Mouse (Mus musculus): ENCODE measurements around the gene Tpm1. TPM values are rescaled to one million over a fixed set of nuclear protein-coding genes. Genes with fewer than 3 reads are reported as not detected.

Gene Tpm1
- total RNA-seq, 1 experiment: 860 TPM

DNA sequence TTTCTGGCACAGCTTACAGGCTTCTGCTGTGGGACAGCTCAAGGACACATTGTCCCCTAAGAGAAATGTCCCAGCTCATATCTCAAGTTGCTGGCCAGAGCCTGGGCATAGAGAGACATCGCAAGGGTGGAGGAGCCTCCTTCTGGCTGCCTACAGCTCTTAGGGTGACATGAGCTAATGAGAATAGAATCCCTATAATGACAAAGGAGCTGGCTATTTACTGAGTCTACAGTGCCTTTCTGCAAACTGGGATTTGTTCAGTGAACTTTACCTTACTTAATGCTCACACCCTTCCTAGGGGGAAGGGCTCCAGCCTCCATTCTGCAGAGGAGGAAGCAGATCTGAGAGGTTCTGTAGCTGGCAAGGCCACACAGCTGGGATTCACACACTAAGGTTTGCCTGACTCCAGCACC lies 41.4 kb upstream of the Tpm1 start:
- Histone ChIP-seq H3K4me1 (ENCODE audit: control insufficient read depth in 2 of 2, insufficient read depth in 2 of 2, low read length in 2 of 2, poor library complexity in 1 of 2) (no peaks in the 10 kb centered on the region), H3K4me3 (ENCODE audit: insufficient read depth in 1 of 2, low read depth in 1 of 2, low read length in 2 of 2, poor library complexity in 1 of 2, severe bottlenecking in 1 of 2) (no peak overlapping the region), H3K36me3 (ENCODE audit: control insufficient read depth, insufficient read depth, low read length, poor library complexity, severe bottlenecking) (no peaks in the 10 kb centered on the region), H3K9me3 (ENCODE audit: control insufficient read depth, insufficient read depth, low read depth, low read length) (no peaks in the 10 kb centered on the region), H3K9ac (ENCODE audit: insufficient read depth, low read depth, low read length, poor library complexity, severe bottlenecking) (no peak overlapping the region), H3K27ac (ENCODE audit: insufficient read depth, low read depth, low read length, poor library complexity, severe bottlenecking) (no peak overlapping the region)
- in situ Hi-C loops (cut with MboI; ENCODE audit: low sequenced_read_pairs in 2 of 2, unreplicated experiment in 2 of 2): no loop called here
- DNase-seq (ENCODE audit: low read depth, low spot score): no peak
- TF ChIP-seq ZC3H11A (IDR thresholded peaks at IDR 0.05; ENCODE audit: borderline replicate concordance, low read depth, low read length) (no peak), CHD2 (IDR thresholded peaks at IDR 0.05; ENCODE audit: low read depth, low read length) (no peak)

DNA sequence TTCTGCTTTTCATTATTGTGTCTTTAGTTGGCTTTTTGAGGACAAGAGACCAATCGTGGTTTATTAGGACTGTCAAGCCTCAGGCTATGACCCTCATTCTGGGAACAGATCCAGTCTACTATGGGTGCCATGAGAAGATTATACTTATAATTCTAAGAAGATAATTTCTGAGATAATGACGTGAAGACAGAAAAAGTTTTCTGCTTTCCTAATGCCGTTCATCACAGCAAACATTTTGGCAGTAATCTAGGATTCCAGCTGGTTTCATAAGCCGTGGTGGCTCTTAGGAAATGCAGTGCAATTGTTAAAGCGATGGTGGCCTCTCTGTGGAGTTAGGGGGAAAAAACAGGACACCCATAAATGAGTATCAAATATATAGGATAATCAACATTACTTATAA lies 40.0 kb upstream of the Tpm1 start:
- no peaks in the 10 kb centered on the region for H3K36me3 ChIP-seq (ENCODE audit: control insufficient read depth, insufficient read depth, low read length, poor library complexity, severe bottlenecking)
- TF ChIP-seq ZNF384 (IDR thresholded peaks at IDR 0.05; ENCODE audit: low read depth, low read length) (no peak), CHD2 (IDR thresholded peaks at IDR 0.05; ENCODE audit: low read depth, low read length) (no peak), ZC3H11A (IDR thresholded peaks at IDR 0.05; ENCODE audit: borderline replicate concordance, low read depth, low read length) (no peak), MAFK (IDR thresholded peaks at IDR 0.05; ENCODE audit: insufficient read depth, low read depth, low read length) (no peak), HCFC1 (IDR thresholded peaks at IDR 0.05; ENCODE audit: borderline replicate concordance, insufficient read depth, low read length) (no peak)
- no peak overlapping the region for H3K27ac ChIP-seq (ENCODE audit: insufficient read depth, low read depth, low read length, poor library complexity, severe bottlenecking)
- in situ Hi-C loops (cut with MboI; ENCODE audit: low sequenced_read_pairs in 2 of 2, unreplicated experiment in 2 of 2): no loop called here
- H3K4me3 ChIP-seq (ENCODE audit: insufficient read depth in 1 of 2, low read depth in 1 of 2, low read length in 2 of 2, poor library complexity in 1 of 2, severe bottlenecking in 1 of 2): no peak overlapping the region
- no peak overlapping the region for H3K9ac ChIP-seq (ENCODE audit: insufficient read depth, low read depth, low read length, poor library complexity, severe bottlenecking)
- DNase-seq (ENCODE audit: low read depth, low spot score): no peak
- H3K9me3 ChIP-seq (ENCODE audit: control insufficient read depth, insufficient read depth, low read depth, low read length): no peaks in the 10 kb centered on the region
- peaks cover 0 to under 1% of the 10 kb centered on the region in 2 experiments; a peak in 1 of 4 replicates for H3K4me1 ChIP-seq (ENCODE audit: control insufficient read depth in 2 of 2, insufficient read depth in 2 of 2, low read length in 2 of 2, poor library complexity in 1 of 2)

DNA sequence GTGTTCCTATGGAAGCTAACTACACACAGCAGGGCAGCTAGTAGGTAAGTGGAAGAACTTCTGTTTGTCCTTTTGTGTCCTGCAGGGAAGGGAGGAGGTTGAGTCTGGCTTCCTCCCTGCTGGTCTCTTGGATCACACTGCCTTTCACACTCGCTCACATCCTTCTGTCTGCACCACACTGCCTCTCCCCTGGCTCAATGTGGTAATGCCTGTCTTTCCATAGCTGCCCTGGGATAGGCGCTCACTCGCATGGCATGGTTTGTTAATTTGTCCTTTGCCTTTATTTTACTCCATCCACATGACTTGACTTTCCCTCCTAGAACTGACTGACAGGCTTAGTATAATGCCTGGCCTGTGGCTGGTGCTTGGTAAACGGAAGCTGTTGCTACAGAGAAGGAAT lies 34.6 kb upstream of the Tpm1 start:
- no peak for DNase-seq (ENCODE audit: low read depth, low spot score)
- in situ Hi-C loops (cut with MboI; ENCODE audit: low sequenced_read_pairs in 2 of 2, unreplicated experiment in 2 of 2): no loop called here
- Histone ChIP-seq H3K36me3 (ENCODE audit: control insufficient read depth, insufficient read depth, low read length, poor library complexity, severe bottlenecking) (no peaks in the 10 kb centered on the region), H3K9ac (ENCODE audit: insufficient read depth, low read depth, low read length, poor library complexity, severe bottlenecking) (no peak overlapping the region), H3K27ac (ENCODE audit: insufficient read depth, low read depth, low read length, poor library complexity, severe bottlenecking) (no peak overlapping the region; the same call in 1 of the 2 replicates), H3K4me1 (ENCODE audit: control insufficient read depth in 2 of 2, insufficient read depth in 2 of 2, low read length in 2 of 2, poor library complexity in 1 of 2) (peaks cover 1 to 3% of the 10 kb centered on the region in 2 experiments; a peak in 2 of 4 replicates), H3K4me3 (ENCODE audit: insufficient read depth in 1 of 2, low read depth in 1 of 2, low read length in 2 of 2, poor library complexity in 1 of 2, severe bottlenecking in 1 of 2) (no peak overlapping the region), H3K9me3 (ENCODE audit: control insufficient read depth, insufficient read depth, low read depth, low read length) (no peaks in the 10 kb centered on the region)
- TF ChIP-seq CHD2 (IDR thresholded peaks at IDR 0.05; ENCODE audit: low read depth, low read length) (no peak), MAFK (IDR thresholded peaks at IDR 0.05; ENCODE audit: insufficient read depth, low read depth, low read length) (no peak), ZC3H11A (IDR thresholded peaks at IDR 0.05; ENCODE audit: borderline replicate concordance, low read depth, low read length) (no peak), HCFC1 (IDR thresholded peaks at IDR 0.05; ENCODE audit: borderline replicate concordance, insufficient read depth, low read length) (no peak), ZNF384 (IDR thresholded peaks at IDR 0.05; ENCODE audit: low read depth, low read length) (no peak)

DNA sequence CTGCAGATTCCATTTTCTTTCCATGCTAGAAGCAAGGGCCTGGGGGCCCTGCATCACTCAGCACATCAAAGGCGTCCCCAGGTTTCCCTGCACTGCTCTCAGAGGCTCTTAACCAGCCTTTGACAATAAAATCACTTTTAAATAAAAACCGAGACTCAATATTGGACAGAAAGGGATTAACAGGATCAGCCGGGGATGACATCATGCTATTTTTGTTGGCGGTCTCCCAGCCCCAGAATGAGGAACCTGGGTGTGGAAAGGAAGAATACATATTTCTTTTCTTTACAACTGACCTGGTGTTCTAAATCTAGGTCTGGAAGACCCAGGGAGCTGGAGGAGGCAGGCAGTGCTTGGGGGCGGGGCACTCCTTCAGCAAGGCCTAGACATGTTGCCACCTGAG lies 32.5 kb upstream of the Tpm1 start:
- H3K9me3 ChIP-seq (ENCODE audit: control insufficient read depth, insufficient read depth, low read depth, low read length): no peaks in the 10 kb centered on the region
- TF ChIP-seq MAFK (IDR thresholded peaks at IDR 0.05; ENCODE audit: insufficient read depth, low read depth, low read length) (no peak), HCFC1 (IDR thresholded peaks at IDR 0.05; ENCODE audit: borderline replicate concordance, insufficient read depth, low read length) (no peak), ZNF384 (IDR thresholded peaks at IDR 0.05; ENCODE audit: low read depth, low read length) (no peak), CHD2 (IDR thresholded peaks at IDR 0.05; ENCODE audit: low read depth, low read length) (no peak), ZC3H11A (IDR thresholded peaks at IDR 0.05; ENCODE audit: borderline replicate concordance, low read depth, low read length) (no peak)
- H3K4me3 ChIP-seq (ENCODE audit: insufficient read depth in 1 of 2, low read depth in 1 of 2, low read length in 2 of 2, poor library complexity in 1 of 2, severe bottlenecking in 1 of 2): no peak overlapping the region
- no peak overlapping the region for H3K9ac ChIP-seq (ENCODE audit: insufficient read depth, low read depth, low read length, poor library complexity, severe bottlenecking)
- DNase-seq (ENCODE audit: low read depth, low spot score): no peak
- H3K4me1 ChIP-seq (ENCODE audit: control insufficient read depth in 2 of 2, insufficient read depth in 2 of 2, low read length in 2 of 2, poor library complexity in 1 of 2): peaks cover 1 to 8% of the 10 kb centered on the region in 2 experiments; a peak in 2 of 4 replicates
- in situ Hi-C loops (cut with MboI; ENCODE audit: low sequenced_read_pairs in 2 of 2, unreplicated experiment in 2 of 2): no loop called here
- no peaks in the 10 kb centered on the region for H3K36me3 ChIP-seq (ENCODE audit: control insufficient read depth, insufficient read depth, low read length, poor library complexity, severe bottlenecking)
- no peak overlapping the region for H3K27ac ChIP-seq (ENCODE audit: insufficient read depth, low read depth, low read length, poor library complexity, severe bottlenecking)
